Mouse (Mus musculus) E14TG2a.4 (cell line): ENCODE measurements at regions not wholly inside any gene's neighbourhood (a gene's known extent, or its start where the extent isn't known, plus 50 kb on each side); places are given as distances from the start of the nearest gene placed in this dataset.

Experiments used
- CTCF ChIP-seq: conservative IDR thresholded peaks from 2 replicates; pipeline ENCODE4 v1.5.1; 2014; ENCODE audit warnings: low read length
- NANOG ChIP-seq: IDR thresholded peaks from 2 replicates; pipeline ENCODE4 v1.6.1; 2014; ENCODE audit warnings: borderline replicate concordance, low read length, mixed read lengths
- POU5F1 ChIP-seq: IDR thresholded peaks from 2 replicates; pipeline ENCODE4 v1.6.1; 2014; ENCODE audit warnings: low read length, borderline replicate concordance

DNA sequence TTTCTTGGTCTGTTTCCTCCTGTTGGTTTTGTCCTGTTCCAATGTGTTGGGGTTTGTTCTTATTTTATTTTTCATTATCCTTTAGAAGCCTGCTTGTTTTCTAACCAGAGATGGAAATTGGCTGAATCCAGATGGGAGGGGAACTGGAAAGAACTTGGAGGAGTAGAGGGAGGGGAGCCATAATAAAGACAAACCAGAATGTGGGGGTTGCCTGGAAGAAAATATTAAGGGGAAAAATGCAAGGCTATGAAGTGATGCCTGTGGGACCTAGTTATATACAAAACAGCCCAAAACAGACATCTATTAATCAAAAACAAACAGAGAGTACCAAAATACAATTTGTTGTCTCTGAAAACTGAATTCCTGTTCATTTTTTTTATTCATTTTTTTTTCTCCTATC lies 78.8 kb downstream of the Tmx1 start:
- TF ChIP-seq CTCF (no peak), NANOG (no peak), POU5F1 (no peak)
